Mouse (Mus musculus): ENCODE results near the gene Pou2f2. TPM values are rescaled to one million over a fixed set of nuclear protein-coding genes. Genes with fewer than 3 reads are reported as not detected.

Pou2f2 gene
- total and polyA plus RNA-seq, 3 experiments = 8.9 to 102 (median 46.1) TPM

DNA sequence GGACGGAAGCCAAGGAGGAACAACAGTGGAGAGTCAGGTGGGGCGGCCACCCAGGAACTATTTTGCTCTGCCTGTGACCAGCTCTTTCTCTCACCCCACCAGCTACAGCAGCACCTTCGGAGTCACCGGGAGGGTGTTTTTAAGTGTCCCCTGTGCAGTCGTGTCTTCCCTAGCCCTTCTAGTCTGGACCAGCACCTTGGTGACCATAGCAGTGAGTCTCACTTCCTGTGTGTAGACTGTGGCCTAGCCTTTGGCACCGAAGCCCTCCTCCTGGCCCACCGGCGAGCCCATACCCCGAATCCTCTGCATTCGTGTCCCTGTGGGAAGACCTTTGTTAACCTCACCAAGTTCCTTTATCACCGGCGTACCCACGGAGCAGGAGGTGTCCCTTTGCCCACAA, 99.1 kb downstream of the Pou2f2 start:
- Histone ChIP-seq H3K9ac (ENCODE audit: insufficient read depth, low read depth) (no peak overlapping the region), H3K79me2 (replicated peaks; ENCODE audit: control insufficient read depth, extremely low read depth, insufficient read depth, poor library complexity, severe bottlenecking) (peaks cover 26% of the 10 kb centered on the region), H3K27me3 (replicated peaks) (no peaks in the 10 kb centered on the region), H3K36me3 (replicated peaks in 1 of 2; ENCODE audit: control insufficient read depth in 1 of 2, insufficient read depth in 1 of 2, low read length in 1 of 2) (peaks cover 42 to 54% of the 10 kb centered on the region in 2 experiments), H3K4me1 (ENCODE audit: control insufficient read depth in 1 of 2, insufficient read depth in 2 of 2) (peaks cover 18 to 60% of the 10 kb centered on the region in 2 experiments), H3K4me2 (ENCODE audit: insufficient read depth, low read depth, poor library complexity, severe bottlenecking) (no peak overlapping the region), H3K27ac (ENCODE audit: insufficient read depth, low read depth) (no peak overlapping the region), H3K4me3 (replicated peaks in 1 of 3; ENCODE audit: low read depth in 2 of 3, low read length in 2 of 3, poor library complexity in 1 of 3) (no peak overlapping the region), H3K9me3 (replicated peaks; ENCODE audit: low read length) (no peaks in the 10 kb centered on the region)
- in situ Hi-C loops (cut with MboI; ENCODE audit: low pct_ligation_motif_present, low pct_unique_long_range_greater_than_20kb, low sequenced_read_pairs) (no loop called here), dilution Hi-C loops (cut with MboI; ENCODE audit: extremely low pct_ligation_motif_present, extremely low pct_unique_long_range_greater_than_20kb, low sequenced_read_pairs) (no loop called here)
- no peak for DNase-seq (ENCODE audit: extremely low read depth)
- TF ChIP-seq BHLHE40 (IDR thresholded peaks at IDR 0.05; ENCODE audit: low read depth, low read length) (no peak), USF2 (conservative IDR thresholded peaks at IDR 0.05; ENCODE audit: low read depth, low read length) (no peak), CHD2 (IDR thresholded peaks at IDR 0.05; ENCODE audit: low read length) (no peak), MAFK (IDR thresholded peaks at IDR 0.05; ENCODE audit: insufficient replicate concordance, low read length) (no peak), CHD1 (IDR thresholded peaks at IDR 0.05; ENCODE audit: low read depth, low read length) (no peak), RCOR1 (conservative IDR thresholded peaks at IDR 0.05; ENCODE audit: low read depth, low read length) (no peak), NELFE (IDR thresholded peaks at IDR 0.05; ENCODE audit: low read depth, low read length) (no peak), ETS1 (conservative IDR thresholded peaks at IDR 0.05; ENCODE audit: low read depth, low read length) (no peak), POLR2AphosphoS2 (IDR thresholded peaks at IDR 0.05; ENCODE audit: low read depth, low read length) (no peak), SIN3A (IDR thresholded peaks at IDR 0.05; ENCODE audit: low read length) (no peak), MXI1 (IDR thresholded peaks at IDR 0.05; ENCODE audit: low read depth, low read length) (no peak), E2F4 (IDR thresholded peaks at IDR 0.05; ENCODE audit: insufficient replicate concordance, low read depth, low read length) (no peak), USF1 (IDR thresholded peaks at IDR 0.05; ENCODE audit: low read depth, low read length) (no peak), ZKSCAN1 (IDR thresholded peaks at IDR 0.05; ENCODE audit: borderline replicate concordance, low read depth, low read length) (no peak), MAZ (IDR thresholded peaks at IDR 0.05; ENCODE audit: low read depth, low read length) (no peak)

DNA sequence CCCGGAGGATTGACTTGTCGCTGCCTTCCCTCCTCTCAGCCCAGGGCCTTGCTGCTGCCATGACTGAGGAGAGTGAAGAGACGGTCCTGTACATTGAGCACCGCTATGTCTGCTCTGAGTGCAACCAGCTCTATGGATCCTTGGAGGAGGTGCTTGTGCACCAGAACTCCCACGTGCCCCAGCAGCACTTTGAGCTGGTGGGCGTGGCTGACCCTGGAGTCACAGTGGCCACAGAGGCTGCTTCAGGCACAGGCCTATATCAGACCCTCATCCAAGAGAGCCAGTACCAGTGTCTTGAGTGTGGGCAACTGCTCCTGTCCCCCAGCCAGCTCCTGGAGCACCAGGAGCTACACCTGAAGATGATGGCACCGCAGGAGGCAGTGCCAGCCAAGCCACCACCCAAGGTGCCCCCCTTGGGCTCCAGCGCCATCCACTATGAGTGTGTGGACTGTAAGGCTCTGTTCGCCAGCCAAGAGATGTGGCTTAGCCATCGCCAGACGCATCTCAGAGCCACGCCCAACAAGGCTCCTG, 100.0 kb downstream of the Pou2f2 start:
- no peaks in the 10 kb centered on the region for H3K27me3 ChIP-seq (replicated peaks)
- H3K4me3 ChIP-seq (replicated peaks in 1 of 3; ENCODE audit: low read depth in 2 of 3, low read length in 2 of 3, poor library complexity in 1 of 3) = no peak overlapping the region
- peaks cover 42 to 54% of the 10 kb centered on the region in 2 experiments for H3K36me3 ChIP-seq (replicated peaks in 1 of 2; ENCODE audit: control insufficient read depth in 1 of 2, insufficient read depth in 1 of 2, low read length in 1 of 2)
- H3K9ac ChIP-seq (ENCODE audit: insufficient read depth, low read depth) = no peak overlapping the region
- peaks cover 12 to 57% of the 10 kb centered on the region in 2 experiments for H3K4me1 ChIP-seq (ENCODE audit: control insufficient read depth in 1 of 2, insufficient read depth in 2 of 2)
- no peak overlapping the region for H3K27ac ChIP-seq (ENCODE audit: insufficient read depth, low read depth)
- H3K4me2 ChIP-seq (ENCODE audit: insufficient read depth, low read depth, poor library complexity, severe bottlenecking) = no peak overlapping the region
- no peak for TF ChIP-seq USF1 (IDR thresholded peaks at IDR 0.05; ENCODE audit: low read depth, low read length)
- no peak for TF ChIP-seq SIN3A (IDR thresholded peaks at IDR 0.05; ENCODE audit: low read length)
- TF ChIP-seq ELF1 (IDR thresholded peaks at IDR 0.05; ENCODE audit: low read depth, low read length) = no peak
- TF ChIP-seq ZKSCAN1 (IDR thresholded peaks at IDR 0.05; ENCODE audit: borderline replicate concordance, low read depth, low read length) = no peak
- no peak for TF ChIP-seq EP300 (IDR thresholded peaks at IDR 0.05; ENCODE audit: low read length)
- no peak for TF ChIP-seq SMC3 (IDR thresholded peaks at IDR 0.05; ENCODE audit: low read depth, low read length)
- no peak for TF ChIP-seq E2F4 (IDR thresholded peaks at IDR 0.05; ENCODE audit: insufficient replicate concordance, low read depth, low read length)
- TF ChIP-seq MEF2A (IDR thresholded peaks at IDR 0.05; ENCODE audit: borderline replicate concordance, low read depth, low read length) = no peak
- no peak for TF ChIP-seq POLR2A (IDR thresholded peaks at IDR 0.05; ENCODE audit: low read depth, low read length)
- TF ChIP-seq MAZ (IDR thresholded peaks at IDR 0.05; ENCODE audit: low read depth, low read length) = no peak
- TF ChIP-seq JUND (conservative IDR thresholded peaks at IDR 0.05; ENCODE audit: low read depth, low read length) = no peak
- TF ChIP-seq POLR2AphosphoS2 (IDR thresholded peaks at IDR 0.05; ENCODE audit: low read depth, low read length) = no peak
- no peak for TF ChIP-seq KAT2A (IDR thresholded peaks at IDR 0.05; ENCODE audit: insufficient replicate concordance, low read length)
- dilution Hi-C loops (cut with MboI; ENCODE audit: extremely low pct_ligation_motif_present, extremely low pct_unique_long_range_greater_than_20kb, low sequenced_read_pairs) (no loop called here), in situ Hi-C loops (cut with MboI; ENCODE audit: low pct_ligation_motif_present, low pct_unique_long_range_greater_than_20kb, low sequenced_read_pairs) (no loop called here)
- no peak for DNase-seq (ENCODE audit: extremely low read depth)
- no peaks in the 10 kb centered on the region for H3K9me3 ChIP-seq (replicated peaks; ENCODE audit: low read length)
- peaks cover 26% of the 10 kb centered on the region for H3K79me2 ChIP-seq (replicated peaks; ENCODE audit: control insufficient read depth, extremely low read depth, insufficient read depth, poor library complexity, severe bottlenecking)
